Mouse (Mus musculus) small intestine, adult 2 months (tissue): ENCODE measurements around the gene Cd3eap.

Experiments used
- CTCF ChIP-seq: fragments of 200-500 bp; IDR thresholded peaks from 2 replicates; pipeline ENCODE4 v1.5.1; 2012; ENCODE audit warnings: low read depth, mild to moderate bottlenecking, control low read depth, inconsistent platforms, low read length, moderate library complexity, mixed read lengths; ENCODE audit not compliant: insufficient replicate concordance, insufficient read length; ENCODE audit errors: extremely low read depth
- POLR2A ChIP-seq: fragments of 200-500 bp; IDR thresholded peaks from 2 replicates; pipeline ENCODE4 v1.6.1; 2012; ENCODE audit warnings: low read depth, mild to moderate bottlenecking, control low read depth, inconsistent platforms, low read length, moderate library complexity

- TF ChIP-seq CTCF (no peak), POLR2A (no peak)
Measured at GRCm38 (mm10) chr7:19368380-19368779, 9.1 kb upstream of the Cd3eap start.
